Mouse (Mus musculus) testis, postnatal 14 days (tissue): ENCODE results near the gene Tnni3k.

Experiments
- DNase-seq: peaks from one replicate; pipeline ENCODE4 v3.0.0; 2021; ENCODE audit warnings: low spot score

Tnni3k gene

GRCm38 (mm10) chr3:155055231-155055916 is at the start of gene Tnni3k:
Tnni3k (minus strand) TSS chr3:155055407.
- DNase-seq = no peak

DNA sequence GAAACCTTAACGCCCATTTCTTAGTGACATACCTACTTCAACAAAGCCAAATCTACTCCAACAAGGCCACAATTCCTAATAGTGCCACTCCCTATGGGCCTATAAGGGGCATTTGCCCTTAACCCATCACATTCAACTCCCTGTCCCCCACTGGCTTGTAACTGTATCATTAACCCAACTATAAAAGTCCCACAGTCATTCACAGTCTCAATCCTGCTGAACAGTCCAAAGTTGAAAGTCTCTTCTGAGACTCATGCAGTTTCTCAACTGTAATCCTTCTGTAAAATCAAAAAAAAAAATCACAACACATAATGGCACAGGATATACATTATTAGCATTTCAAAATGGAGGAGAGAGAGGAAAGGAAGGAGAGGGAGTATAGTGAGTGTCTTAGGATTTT is 44.1 kb upstream of the Tnni3k start:
- no peak for DNase-seq

- DNase-seq = peak; percentile 93
Measured at GRCm38 (mm10) chr3:155093116-155093956, 38.1 kb upstream of the Tnni3k start, which contains the start of the genes Fpgt and Lrriq3. Fpgt (minus strand) TSS chr3:155093403. Lrriq3 (plus strand) TSS chr3:155093434.

DNA sequence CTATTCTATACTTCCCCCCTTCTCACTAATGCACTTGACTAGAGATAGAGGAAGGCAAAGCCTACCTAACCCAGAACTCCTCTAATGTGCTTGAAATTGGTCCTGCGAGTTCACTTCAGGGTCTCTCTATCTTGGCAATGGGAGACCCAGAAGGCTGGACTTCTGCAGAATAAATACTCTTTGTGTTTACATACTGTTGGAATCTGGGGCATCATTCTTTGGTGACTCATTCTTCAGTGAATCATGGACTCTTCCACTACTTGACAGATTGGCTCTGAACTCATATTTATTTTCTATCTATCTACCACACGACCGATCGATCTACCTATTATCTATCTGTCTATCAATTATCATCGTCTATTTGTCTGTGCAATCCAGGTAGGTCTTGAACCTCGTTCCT is 36.9 kb upstream of the Tnni3k start:
- no peak for DNase-seq

GRCm38 (mm10) chr3:155077908-155078307 is 22.7 kb upstream of the Tnni3k start:
- no peak for DNase-seq

GRCm38 (mm10) chr3:155059449-155059822 is 4.2 kb upstream of the Tnni3k start:
- DNase-seq = no peak

- no peak for DNase-seq
Measured at GRCm38 (mm10) chr3:155058800-155059448, 3.7 kb upstream of the Tnni3k start.

DNA sequence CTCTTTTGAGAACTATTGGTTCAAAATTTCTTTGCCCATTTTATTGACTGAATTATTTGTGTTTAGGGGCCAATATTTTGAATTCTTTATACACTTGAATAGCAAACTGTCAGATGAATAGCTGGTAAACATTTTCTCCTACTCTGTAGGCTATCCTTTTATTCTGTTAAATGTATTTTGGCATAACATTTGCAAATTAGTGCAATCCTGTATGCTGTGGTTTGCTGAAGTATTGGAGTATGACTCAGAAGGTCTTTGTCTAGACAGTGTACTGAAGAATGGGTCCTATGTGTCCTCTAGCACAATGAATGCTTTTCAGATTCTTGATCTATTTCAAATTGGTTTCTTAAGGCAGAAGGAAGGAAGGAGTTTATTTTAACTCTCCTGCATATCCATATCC is 2.4 kb upstream of the Tnni3k start:
- no peak for DNase-seq

GRCm38 (mm10) chr3:155056606-155057005 is 1.4 kb upstream of the Tnni3k start:
- no peak for DNase-seq

DNA sequence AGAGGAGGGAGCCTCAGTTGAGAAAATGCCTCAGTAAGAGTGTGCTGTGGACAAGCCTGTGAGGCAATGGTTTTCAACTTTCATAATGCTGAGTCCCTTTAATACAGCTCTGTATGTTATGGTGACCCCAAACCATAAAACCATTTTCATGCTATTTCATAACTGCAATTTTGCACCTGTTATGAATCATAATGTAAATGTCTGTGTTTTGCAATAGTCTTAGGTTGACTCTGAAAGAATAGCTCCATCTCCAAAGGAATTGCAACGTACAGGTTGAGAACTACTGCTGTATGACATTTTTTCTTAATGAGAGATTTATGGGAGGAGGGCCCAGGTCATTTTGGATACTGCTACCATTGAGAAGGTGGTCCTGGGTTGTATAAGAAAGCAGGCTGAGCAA is 2.0 kb downstream of the Tnni3k start:
- DNase-seq = no peak

DNA sequence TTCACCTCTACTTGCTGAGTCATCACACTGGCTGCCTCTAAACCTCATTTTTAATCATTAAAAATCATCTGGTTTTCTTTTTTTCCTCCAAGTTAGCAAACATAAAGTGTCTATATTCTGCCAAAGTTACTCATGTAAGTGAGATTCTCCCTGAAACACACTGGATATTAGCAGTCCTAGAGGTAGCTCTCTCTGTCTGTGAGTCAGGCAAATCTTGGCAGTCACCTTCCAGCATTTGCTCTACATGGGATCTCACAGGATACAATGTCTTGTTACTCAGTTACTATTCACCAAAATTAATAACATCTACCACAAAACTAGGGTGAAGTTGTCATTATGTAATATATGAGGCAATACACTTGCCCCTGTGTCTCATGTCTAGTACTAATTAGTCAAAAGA is 3.2 kb downstream of the Tnni3k start:
- no peak for DNase-seq

DNA sequence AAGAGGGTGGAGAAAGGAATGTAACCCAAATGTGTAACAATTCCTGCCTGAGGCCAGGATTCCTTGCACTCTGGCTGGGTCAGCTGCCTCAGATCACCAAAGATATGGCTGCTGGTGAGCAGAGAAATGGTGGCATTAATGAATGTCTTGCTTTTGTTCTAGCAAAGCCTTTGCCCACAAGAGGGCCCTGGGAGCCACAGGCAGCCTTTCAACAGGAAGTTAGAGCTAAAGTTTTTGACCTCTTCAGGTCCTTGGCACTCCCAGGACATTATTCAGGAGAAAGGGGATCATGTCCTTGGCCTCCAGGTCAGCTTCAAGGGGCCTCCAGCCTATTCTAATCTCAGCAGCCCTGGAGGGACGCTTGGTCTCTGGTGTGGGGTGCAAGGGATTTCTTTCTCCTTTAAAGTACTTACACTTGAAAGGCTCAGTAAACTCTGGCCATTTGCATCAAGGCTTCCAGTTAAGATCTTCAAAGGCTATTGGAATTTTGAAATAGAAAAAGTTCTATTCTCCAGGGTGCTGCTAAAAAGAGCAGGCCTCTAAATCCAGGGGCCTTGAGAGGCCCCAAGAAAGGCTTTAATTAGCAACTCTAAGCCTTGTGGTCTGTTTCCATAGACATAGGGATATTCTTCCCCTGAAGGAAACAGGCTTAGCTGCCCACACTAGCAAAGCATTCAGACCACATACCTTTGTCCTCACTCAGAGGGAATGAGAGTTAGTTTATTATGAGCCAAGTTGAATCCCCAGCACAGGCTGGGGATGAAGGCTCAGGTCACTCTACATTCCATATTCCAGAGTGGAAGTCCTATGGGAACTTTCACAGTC is 16.0 kb downstream of the Tnni3k start:
- DNase-seq = no peak

DNA sequence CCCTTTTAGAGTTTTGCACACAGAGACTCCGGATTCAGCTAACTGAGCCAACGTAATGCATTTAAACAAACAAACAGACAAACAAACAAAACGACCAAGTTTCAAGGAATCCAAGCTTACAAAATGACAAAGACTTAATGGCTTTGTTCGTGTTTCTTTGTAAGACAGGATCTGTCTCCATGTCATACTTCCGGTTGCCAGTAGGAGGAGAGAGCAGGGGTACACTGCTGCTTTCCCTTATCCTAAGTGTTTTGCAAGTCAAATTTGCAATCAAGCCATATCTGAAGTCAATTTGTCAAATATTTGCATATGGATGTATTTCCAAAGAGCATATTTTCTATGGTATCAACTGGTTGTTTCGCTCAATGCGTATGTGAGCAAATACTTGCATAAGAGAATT is 20.9 kb downstream of the Tnni3k start:
- DNase-seq = no peak

GRCm38 (mm10) chr3:155030200-155030599 is 25.0 kb downstream of the Tnni3k start:
- no peak for DNase-seq

- no peak for DNase-seq
Measured at GRCm38 (mm10) chr3:155002781-155003180, 52.4 kb downstream of the Tnni3k start.

GRCm38 (mm10) chr3:155001056-155001455 is 54.2 kb downstream of the Tnni3k start:
- no peak for DNase-seq

- DNase-seq = no peak
Measured at GRCm38 (mm10) chr3:154992678-154993077, 62.5 kb downstream of the Tnni3k start.

DNA sequence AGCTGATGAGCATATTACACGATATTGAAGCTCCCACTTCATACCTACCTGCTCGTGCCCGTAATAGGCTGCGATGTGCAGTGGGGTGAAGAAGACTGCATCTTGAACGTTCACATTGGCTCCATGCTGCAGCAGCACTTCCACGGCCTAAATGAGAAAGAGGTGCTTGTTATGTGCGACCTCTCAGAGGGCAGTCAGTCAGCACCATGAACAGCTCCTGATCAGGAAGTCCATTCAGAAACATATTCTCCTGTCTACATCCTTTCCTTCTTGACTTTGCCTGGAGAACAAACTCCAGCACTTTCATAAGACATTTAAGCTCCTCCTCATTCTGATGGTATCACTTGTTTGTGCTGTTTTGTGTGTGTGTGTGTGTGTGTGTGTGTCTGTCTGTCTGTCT is 76.1 kb downstream of the Tnni3k start:
- DNase-seq = no peak

DNA sequence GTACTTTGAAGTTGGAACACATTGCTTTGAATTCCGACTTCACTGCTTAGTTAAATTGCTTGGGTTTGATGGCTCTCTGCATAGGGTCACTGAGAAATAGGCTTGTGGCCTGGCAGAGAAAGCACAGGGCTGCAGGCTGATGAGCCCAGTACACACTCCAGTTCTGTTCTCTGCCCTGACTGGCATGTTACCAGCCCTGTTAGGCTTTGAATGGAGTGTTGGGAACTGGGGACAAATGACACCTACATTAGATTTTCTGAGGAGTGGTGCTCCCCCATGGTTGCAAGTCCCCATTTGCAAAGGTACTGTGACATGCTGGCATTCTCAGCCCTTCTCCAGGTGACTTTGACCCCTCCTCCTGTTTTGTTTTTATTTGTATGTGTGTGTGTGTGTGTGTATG is 83.6 kb downstream of the Tnni3k start:
- no peak for DNase-seq

DNA sequence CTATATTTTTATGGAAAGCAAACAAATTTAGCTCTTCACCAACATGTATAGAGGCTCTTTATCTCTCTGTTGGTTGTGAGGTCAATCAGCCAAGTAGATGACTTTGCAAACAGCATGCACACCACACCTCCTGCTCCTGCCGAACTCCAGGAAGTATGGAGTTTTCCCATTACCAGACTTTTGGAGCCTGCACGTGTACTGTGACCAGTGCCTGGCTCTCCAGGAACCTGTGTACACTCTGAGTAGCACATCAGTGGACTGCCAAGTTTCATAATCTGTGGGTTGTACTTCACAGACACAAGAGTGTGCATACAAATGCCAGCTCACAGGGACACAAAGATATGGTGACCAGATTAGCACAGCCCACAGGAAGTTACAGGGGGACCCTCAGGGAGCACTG is 84.2 kb downstream of the Tnni3k start:
- no peak for DNase-seq

DNA sequence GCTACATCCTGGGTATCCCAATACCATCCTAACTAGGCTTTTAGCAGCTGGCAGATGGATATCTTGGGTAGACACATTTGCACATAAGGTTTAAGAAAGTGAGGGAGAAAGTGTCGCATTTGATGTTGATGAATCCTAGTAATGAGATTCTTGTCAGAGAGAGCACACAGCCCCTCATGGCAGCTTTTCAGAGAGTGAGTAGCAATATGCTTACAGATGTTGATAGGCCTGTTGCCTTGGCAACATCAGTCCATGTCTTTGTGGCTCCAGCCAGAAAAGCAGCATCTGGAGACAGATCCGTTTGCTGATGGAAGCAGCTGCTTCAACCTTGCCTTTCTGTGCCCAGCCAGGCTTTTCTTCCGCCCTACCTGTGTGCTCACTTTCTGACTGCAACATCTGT is 93.9 kb downstream of the Tnni3k start:
- no peak for DNase-seq

- no peak for DNase-seq
Measured at GRCm38 (mm10) chr3:154953088-154953487, 102.1 kb downstream of the Tnni3k start.
